Mouse (Mus musculus): ENCODE data around the gene Serpinb9b.

Serpinb9b gene

GRCm38 (mm10) chr13:33043542-33043941 lies 16.3 kb downstream of the Serpinb9b start:
- DNase-seq (ENCODE audit: low spot score in 2 of 2): no peak

GRCm38 (mm10) chr13:33047234-33047633 lies 20.0 kb downstream of the Serpinb9b start:
- DNase-seq (ENCODE audit: low spot score in 2 of 2): no peak

DNA sequence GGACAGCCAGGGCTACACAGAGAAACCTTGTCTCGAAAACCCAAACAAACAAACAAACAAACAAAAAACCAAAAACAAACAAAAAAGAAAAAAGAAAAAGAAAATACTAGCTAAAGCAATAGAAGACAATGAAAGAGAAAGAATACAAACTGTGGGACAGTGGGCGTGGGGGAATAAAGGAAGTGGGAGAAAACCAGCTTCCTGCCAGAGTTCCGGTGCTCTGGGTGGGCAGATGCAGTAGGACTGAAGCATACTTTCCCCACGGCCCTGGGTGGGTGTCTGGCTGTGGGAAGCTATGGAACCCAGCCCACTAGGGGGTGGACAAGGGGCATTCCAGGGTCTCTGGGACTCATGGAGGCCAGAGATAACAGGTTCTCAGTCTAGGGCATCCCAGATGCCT lies 21.0 kb downstream of the Serpinb9b start:
- DNase-seq (ENCODE audit: low spot score in 2 of 2): peak in 1 of 2 experiments; percentile 11

DNA sequence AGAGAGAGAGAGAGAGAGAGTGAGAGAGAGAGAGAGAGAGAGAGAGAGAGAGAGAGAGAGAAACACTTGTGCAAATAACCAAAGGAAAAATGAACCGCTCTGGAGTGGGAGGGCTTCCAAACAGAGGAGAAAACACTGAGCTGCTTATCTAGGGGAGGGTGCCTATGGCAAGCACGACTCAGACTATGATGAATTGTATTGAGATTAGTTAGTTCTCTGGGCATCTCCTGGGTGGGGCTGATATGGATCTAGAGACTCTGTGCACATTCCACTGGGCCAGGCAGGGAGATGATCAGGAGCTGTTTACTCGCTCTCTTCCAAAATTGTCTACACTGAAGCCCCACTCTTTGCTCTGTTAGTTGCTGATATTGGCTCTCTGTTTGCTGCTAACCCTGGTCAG lies 24.5 kb downstream of the Serpinb9b start:
- DNase-seq (ENCODE audit: low spot score in 2 of 2): no peak

DNA sequence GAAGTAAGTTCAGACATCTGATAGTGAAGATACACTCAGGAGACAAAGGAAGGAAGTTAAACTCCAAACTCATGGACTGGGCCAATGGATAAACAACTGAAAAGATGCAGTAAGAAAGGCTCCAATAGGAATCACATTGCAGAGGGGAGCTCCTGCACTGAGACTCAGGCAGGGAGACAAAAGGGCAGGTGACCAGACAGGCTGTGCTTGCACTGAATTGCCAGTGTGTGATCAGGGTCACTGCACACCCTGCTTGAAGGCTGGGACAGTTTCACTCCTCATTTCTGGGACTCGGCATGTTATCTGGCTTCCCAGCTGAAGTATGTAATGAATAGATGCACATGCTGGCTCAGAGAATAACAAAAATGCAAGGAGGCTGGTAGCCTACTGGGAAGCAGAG lies 35.8 kb downstream of the Serpinb9b start:
- no peak for DNase-seq (ENCODE audit: low spot score in 2 of 2)

DNA sequence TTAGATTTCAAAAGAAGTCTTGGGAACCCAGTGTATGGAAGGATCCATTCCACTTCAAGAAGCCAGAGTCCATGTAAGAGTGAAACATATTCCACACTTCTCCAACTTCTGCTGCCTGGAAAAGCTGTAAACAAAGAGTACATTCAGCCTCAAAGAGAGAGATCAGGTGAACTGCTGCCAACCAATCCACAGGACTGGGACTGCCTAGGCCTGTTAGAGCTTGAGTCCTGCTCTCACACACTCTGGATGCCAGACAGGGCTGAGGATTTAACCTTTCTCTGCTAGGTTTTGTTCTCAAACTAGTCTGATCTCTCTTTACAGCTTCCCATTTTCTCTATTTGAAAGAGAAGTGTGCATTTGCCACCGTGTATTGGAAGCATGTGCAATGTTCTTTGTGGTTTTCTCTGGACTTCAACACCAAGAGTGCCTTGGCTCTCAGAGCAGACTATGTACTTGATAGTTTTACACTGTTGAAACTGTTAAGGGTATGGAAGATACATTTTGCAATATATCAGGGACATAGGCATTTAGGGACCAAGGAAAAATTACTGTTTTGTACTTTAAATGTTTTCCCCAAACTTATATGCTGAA lies 40.3 kb downstream of the Serpinb9b start:
- no peak for DNase-seq (ENCODE audit: low spot score in 2 of 2)

DNA sequence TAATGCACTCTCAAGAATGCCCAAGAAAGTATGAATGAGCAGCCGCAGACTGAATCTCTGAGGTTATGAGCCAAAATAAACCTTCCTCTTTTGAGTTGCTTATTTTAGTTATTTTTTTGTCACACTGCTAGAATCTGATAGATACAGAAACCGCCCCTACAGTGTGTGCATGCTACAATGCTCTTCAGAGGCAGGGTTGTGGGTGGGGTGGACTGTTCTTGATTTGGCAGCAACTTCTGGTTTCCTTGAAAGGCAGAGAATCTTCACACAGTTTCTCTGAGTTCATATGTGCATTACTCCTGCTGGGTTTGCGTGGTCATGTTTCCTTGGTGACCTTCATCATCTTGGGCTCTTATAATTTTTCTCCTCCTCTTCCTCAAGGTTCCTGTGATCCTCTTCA lies 40.9 kb downstream of the Serpinb9b start:
- DNase-seq (ENCODE audit: low spot score in 2 of 2): peak; percentile 71 to 73

DNA sequence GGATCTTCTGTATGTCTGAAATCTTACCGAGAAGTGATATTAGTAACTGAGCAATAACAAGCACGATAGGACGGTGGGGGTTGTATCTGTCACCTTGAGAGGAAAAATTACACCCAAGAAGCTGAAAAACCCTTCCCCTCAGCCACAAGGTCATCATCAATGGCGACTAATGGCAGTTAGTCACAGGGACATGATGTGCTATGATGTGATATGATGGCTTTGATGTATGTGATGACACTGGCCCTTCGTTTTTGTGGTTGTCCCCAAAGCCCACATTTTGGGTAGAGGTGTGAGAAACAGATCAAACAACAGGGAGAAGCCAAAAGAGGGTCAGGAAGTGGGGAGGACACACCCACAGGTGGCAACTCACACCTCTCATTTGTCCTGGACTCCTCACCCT lies 44.6 kb downstream of the Serpinb9b start:
- no peak for DNase-seq (ENCODE audit: low spot score in 2 of 2)

- peak; percentile 49 to 55 for DNase-seq (ENCODE audit: low spot score in 2 of 2)
Observed at GRCm38 (mm10) chr13:33074029-33074428, 46.8 kb downstream of the Serpinb9b start.

- DNase-seq (ENCODE audit: low spot score in 2 of 2): no peak
Observed at GRCm38 (mm10) chr13:33076247-33076646, 49.0 kb downstream of the Serpinb9b start.

GRCm38 (mm10) chr13:33077026-33077685 lies 49.9 kb downstream of the Serpinb9b start:
- DNase-seq (ENCODE audit: low spot score in 2 of 2): peak; percentile 50 to 61

DNA sequence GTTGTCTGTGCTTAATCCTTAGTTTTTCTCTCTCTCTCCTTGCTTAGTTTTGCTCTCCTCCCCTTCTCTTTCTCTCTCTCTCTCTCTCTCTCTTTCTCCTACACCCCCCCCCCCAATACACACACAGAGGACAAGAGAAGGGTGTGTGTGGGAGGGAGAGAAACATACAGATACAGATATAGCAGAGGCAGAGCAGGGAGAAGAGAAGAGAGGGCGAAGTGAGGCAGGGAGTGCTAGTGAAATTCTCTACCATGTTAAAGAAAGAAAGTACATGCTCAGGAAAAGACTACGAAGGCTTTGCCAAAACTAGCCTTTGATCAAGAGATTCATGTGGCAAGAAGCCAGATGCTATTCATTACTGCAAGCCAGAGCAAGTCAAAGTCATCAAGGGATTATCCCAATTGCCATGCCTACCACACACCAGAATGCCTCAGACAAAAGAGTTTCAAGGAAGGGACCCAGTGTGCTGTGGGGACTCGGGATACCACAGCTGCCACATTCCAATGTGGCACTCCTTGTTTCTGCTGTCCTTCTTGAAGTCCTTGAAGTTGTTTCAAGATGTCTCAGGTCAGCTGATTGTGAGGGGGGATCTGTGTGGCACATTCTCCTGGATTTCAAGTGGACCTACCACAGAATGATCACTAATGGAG lies 51.0 kb downstream of the Serpinb9b start, which contains the start of gene Serpinb1b:
TSS of gene Serpinb1b (plus strand) at position 520 of the 650 bp plus-strand sequence.
- DNase-seq (ENCODE audit: low spot score in 2 of 2): no peak

DNA sequence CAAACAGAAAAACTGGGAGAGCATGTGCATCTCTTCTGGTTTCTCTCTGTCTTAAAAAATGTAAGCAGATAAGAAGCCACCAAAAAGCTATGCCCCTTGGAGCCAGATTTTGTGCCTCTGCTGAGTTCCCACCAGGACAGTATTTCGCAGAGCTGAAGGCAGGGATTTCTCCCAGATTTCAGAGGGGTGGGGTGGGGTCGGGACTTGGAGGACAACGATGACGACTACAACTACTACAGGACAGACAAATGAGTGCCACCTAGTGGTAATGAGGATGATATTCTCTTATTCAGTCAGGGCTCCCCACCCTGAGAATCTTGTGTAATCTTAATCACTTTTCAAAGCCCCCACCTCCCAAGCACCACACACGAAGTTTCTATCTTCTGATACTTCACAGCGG lies 52.2 kb downstream of the Serpinb9b start:
- DNase-seq (ENCODE audit: low spot score in 2 of 2): peak in 1 of 2 experiments; percentile 6

GRCm38 (mm10) chr13:33080356-33080755 lies 53.1 kb downstream of the Serpinb9b start:
- DNase-seq (ENCODE audit: low spot score in 2 of 2): peak; percentile 18 to 37

DNA sequence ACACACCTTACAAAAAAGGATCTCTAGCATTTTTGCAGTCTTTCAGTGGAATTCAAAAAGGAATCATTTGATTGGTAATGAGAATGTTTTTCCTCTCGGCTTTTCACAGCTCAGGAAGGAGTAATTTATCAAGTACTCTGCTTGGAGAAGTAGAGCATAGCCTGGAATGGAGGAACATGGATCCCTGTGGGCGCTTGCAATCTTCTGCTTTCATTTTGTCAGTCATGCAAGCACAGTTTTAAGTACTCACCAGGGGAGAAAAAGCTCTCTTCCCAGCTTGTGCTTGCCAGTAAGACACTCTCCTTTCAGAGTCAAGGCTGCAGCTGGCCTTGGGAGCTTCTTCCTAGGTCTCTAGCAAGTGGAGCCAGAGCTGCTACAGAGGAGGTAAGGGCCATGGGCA lies 56.6 kb downstream of the Serpinb9b start:
- no peak for DNase-seq (ENCODE audit: low spot score in 2 of 2)

- no peak for DNase-seq (ENCODE audit: low spot score in 2 of 2)
Observed at GRCm38 (mm10) chr13:33084975-33085694, 57.9 kb downstream of the Serpinb9b start.

GRCm38 (mm10) chr13:33085695-33086432 lies 58.6 kb downstream of the Serpinb9b start:
- no peak for DNase-seq (ENCODE audit: low spot score in 2 of 2)

DNA sequence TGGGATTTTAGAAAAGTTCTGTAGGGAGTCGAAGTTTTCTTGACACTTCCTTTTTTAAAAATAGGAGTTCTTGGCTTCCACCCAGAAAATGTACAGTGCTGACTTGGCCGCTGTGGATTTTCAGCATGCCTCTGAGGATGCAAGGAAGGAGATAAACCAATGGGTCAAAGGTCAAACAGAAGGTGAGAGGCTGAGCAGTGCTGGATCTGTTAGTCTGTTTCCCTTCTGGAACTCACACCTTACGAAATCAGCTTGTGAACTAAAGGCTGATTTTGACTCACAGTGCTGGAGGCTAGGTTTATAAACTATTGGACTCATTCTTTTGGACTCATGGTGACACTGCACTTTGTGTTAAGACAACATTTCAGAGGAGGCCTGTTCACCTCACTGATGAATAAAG lies 62.4 kb downstream of the Serpinb9b start:
- DNase-seq (ENCODE audit: low spot score in 2 of 2): no peak

GRCm38 (mm10) chr13:33090546-33090945 lies 63.3 kb downstream of the Serpinb9b start:
- no peak for DNase-seq (ENCODE audit: low spot score in 2 of 2)

DNA sequence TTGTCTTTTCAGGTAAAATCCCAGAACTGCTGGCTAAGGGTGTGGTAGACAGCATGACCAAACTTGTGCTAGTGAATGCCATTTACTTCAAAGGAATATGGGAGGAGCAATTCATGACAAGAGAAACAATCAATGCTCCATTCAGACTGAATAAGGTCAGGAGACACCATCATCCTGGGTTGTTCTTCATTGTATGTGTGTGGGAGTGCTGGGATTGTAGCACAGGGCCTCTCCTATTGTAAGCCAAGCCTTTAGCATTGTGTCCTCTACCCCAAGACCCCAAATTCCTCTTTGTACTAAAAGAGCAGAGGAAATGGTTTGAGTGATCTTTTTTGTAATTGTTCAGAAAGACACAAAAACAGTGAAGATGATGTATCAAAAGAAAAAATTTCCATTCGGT lies 64.1 kb downstream of the Serpinb9b start:
- DNase-seq (ENCODE audit: low spot score in 2 of 2): no peak

Measured in spleen, postnatal 36 days (tissue).